Mouse (Mus musculus) thymus, adult 18-20 months (tissue): ENCODE data around the gene 1700109H08Rik.
"Not testable (repeated sequence)": the region's sequence is repeated elsewhere in the genome, so short reads cannot be mapped to it uniquely, and the experiment has no call there.

Source experiments
- DNase-seq, 2 experiments: peaks; one replicate each; pipeline ENCODE4 v3.0.0; 2022; ENCODE audit warnings: mixed read lengths in 2 of 2

Gene 1700109H08Rik

GRCm38 (mm10) chr5:3571266-3571665, at the start of gene 1700109H08Rik:
TSS of gene 1700109H08Rik (plus strand) at chr5:3571566.
- DNase-seq: no peak

GRCm38 (mm10) chr5:3521741-3522140, 49.6 kb upstream of the 1700109H08Rik start:
- DNase-seq: no peak

- no peak for DNase-seq
These were observed 48.5 kb upstream of the 1700109H08Rik start for GRCm38 (mm10) chr5:3522826-3523225.

- no peak for DNase-seq
These were observed 44.2 kb upstream of the 1700109H08Rik start for GRCm38 (mm10) chr5:3527041-3527691.

GRCm38 (mm10) chr5:3529585-3530189, 41.7 kb upstream of the 1700109H08Rik start:
- no peak for DNase-seq

GRCm38 (mm10) chr5:3532048-3532447, 39.3 kb upstream of the 1700109H08Rik start:
- not testable (repeated sequence) for DNase-seq

- DNase-seq: no peak
These were observed 34.7 kb upstream of the 1700109H08Rik start for GRCm38 (mm10) chr5:3536592-3537212.

GRCm38 (mm10) chr5:3538505-3539472, 32.6 kb upstream of the 1700109H08Rik start:
- no peak for DNase-seq

GRCm38 (mm10) chr5:3541871-3542270, 29.5 kb upstream of the 1700109H08Rik start:
- DNase-seq: no peak

- peak; percentile 82 to 85 for DNase-seq
These were observed 27.5 kb upstream of the 1700109H08Rik start, which contains the start of gene Fam133b for GRCm38 (mm10) chr5:3543629-3544479. TSS of gene Fam133b (plus strand) at chr5:3543833.

GRCm38 (mm10) chr5:3544480-3544769, 26.9 kb upstream of the 1700109H08Rik start:
- DNase-seq: no peak

- no peak for DNase-seq
These were observed 25.1 kb upstream of the 1700109H08Rik start for GRCm38 (mm10) chr5:3546226-3546625.

GRCm38 (mm10) chr5:3551481-3551880, 19.9 kb upstream of the 1700109H08Rik start:
- no peak for DNase-seq

GRCm38 (mm10) chr5:3554198-3554597, 17.2 kb upstream of the 1700109H08Rik start:
- no peak for DNase-seq

- no peak for DNase-seq
These were observed 3.5 kb downstream of the 1700109H08Rik start for GRCm38 (mm10) chr5:3574825-3575224.

- no peak for DNase-seq
These were observed 6.6 kb downstream of the 1700109H08Rik start for GRCm38 (mm10) chr5:3577939-3578338.

- no peak for DNase-seq
These were observed 7.7 kb downstream of the 1700109H08Rik start for GRCm38 (mm10) chr5:3579066-3579465.

- DNase-seq: peak; percentile 90 to 93
These were observed 24.5 kb downstream of the 1700109H08Rik start, which contains the start of gene Pex1 for GRCm38 (mm10) chr5:3595693-3596398. TSS of gene Pex1 (plus strand) at chr5:3596066.

- DNase-seq: peak; percentile 69 to 76
These were observed 25.0 kb downstream of the 1700109H08Rik start, which contains the start of gene Rbm48 for GRCm38 (mm10) chr5:3596399-3596766. TSS of gene Rbm48 (minus strand) at chr5:3596585.

GRCm38 (mm10) chr5:3597171-3597570, 25.8 kb downstream of the 1700109H08Rik start:
- no peak for DNase-seq

GRCm38 (mm10) chr5:3598766-3599165, 27.4 kb downstream of the 1700109H08Rik start:
- no peak for DNase-seq
